Mouse (Mus musculus) lung, embryonic 16.5 days (tissue): ENCODE data around the gene Spdef. TPM values are rescaled to one million over a fixed set of nuclear protein-coding genes. Genes with fewer than 3 reads are reported as not detected.

Experiments
- ATAC-seq: fragments of 200-750 bp; cut with Nextera tagmentation; 2 replicates; pipeline ENCODE4 v1.8.0; 2017; ENCODE audit warnings: low read depth, mild to moderate bottlenecking, moderate library complexity
- H3K27ac ChIP-seq: fragments of 300-500 bp; sonication (generic); 2 replicates; pipeline ENCODE4 v1.5.1; 2014; ENCODE audit warnings: mild to moderate bottlenecking, control low read depth, low read length
- H3K27me3 ChIP-seq: fragments of 300-500 bp; sonication (generic); 2 replicates; pipeline ENCODE4 v1.6.1; 2014; ENCODE audit warnings: low read depth, low read length, mixed read lengths; ENCODE audit not compliant: control insufficient read depth, insufficient read depth
- H3K36me3 ChIP-seq: fragments of 300-500 bp; sonication (generic); 2 replicates; pipeline ENCODE4 v1.6.1; 2014; ENCODE audit warnings: low read length; ENCODE audit not compliant: control insufficient read depth, insufficient read depth
- H3K4me1 ChIP-seq: fragments of 300-500 bp; sonication (generic); replicated peaks from 2 replicates; pipeline ENCODE4 v1.6.1; 2014; ENCODE audit warnings: low read length, mixed read lengths; ENCODE audit not compliant: control insufficient read depth, insufficient read depth
- H3K4me2 ChIP-seq: fragments of 300-500 bp; sonication (generic); 2 replicates; pipeline ENCODE4 v1.6.1; 2014; ENCODE audit warnings: low read depth, low read length, control low read depth
- H3K4me3 ChIP-seq: fragments of 300-500 bp; sonication (generic); 2 replicates; pipeline ENCODE4 v1.5.1; 2014; ENCODE audit warnings: mild to moderate bottlenecking, low read length, control low read depth
- H3K9ac ChIP-seq: fragments of 300-500 bp; sonication (generic); 2 replicates; pipeline ENCODE4 v1.6.1; 2014; ENCODE audit warnings: low read length, control low read depth
- H3K9me3 ChIP-seq: fragments of 300-500 bp; sonication (generic); 2 replicates; pipeline ENCODE4 v1.6.1; 2016; ENCODE audit warnings: low read length; ENCODE audit not compliant: control insufficient read depth
- WGBS: fragments of 180-500 bp; shearing (Covaris S2); extraction: QIAGEN DNeasy Blood & Tissue Kit; methylation state at CpG from one replicate; pipeline ENCODE4 v1.1.7; 2014; 5-methylcytosine and 5-hydroxymethylcytosine counted together
- polyA plus RNA-seq: library from polyadenylated mRNA; unstranded; fragments of >200 nt; fragmentation: Nextera tagmentation; extraction: Ambion mirVana; gene quantifications from 2 replicates; pipeline ENCODE4 v1.2.1, GENCODE M21; 2015

The Spdef gene
- polyA plus RNA-seq, 1 experiment from 2014 or later: 2.4 TPM

DNA sequence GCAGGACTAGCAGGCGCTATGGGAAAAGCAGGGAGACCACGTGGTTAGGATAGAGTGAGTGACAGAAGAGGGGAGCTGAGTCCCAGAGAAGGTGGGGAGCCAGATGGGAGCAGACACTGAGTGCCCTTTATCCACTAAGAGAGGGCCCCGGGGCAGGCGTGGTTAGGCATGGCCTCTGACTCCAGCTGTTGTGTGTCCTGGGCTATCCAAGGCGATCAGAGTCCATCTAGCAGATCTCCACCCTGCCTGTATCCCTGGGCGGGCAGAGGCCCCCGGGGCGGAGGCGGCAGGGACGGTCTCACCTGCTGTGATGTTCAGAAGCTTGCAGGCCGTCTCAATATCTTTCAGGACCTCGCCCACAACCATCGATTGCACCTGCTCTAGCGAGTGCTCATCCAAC is 9.1 kb downstream of the Spdef start:
- H3K36me3 ChIP-seq: no peaks in the 10 kb centered on the region
- H3K27ac ChIP-seq: no peak overlapping the region
- ATAC-seq: no peak
- H3K4me2 ChIP-seq: no peak overlapping the region
- no peaks in the 10 kb centered on the region for H3K4me1 ChIP-seq
- H3K4me3 ChIP-seq: no peak overlapping the region
- no peak overlapping the region for H3K9ac ChIP-seq
- no peaks in the 10 kb centered on the region for H3K27me3 ChIP-seq
- 68% methylated on average over 14 of the region's 14 CpGs for WGBS
- H3K9me3 ChIP-seq: no peaks in the 10 kb centered on the region

DNA sequence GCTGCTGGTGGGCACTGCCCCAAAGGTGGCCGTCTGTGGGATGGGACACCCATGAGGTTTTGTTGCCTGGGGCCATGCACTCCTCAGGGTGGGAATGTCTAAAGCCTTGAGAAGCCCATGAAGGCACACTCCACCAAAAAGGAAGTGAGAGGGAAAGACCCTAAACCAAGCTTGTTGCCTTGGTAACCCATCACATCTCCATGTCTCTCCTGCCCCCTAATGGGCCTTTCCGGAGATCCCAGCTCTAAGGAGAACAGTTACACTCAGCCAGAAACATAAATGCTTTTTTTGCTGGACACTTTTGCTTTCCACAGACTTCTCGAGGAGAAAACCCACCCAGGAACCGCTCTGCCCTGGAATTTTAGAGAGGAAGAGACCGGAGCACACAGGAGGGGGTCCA is 10.5 kb downstream of the Spdef start:
- Histone ChIP-seq H3K4me2 (no peak overlapping the region), H3K4me1 (no peaks in the 10 kb centered on the region), H3K4me3 (no peak overlapping the region), H3K27ac (no peak overlapping the region), H3K27me3 (no peaks in the 10 kb centered on the region), H3K9ac (no peak overlapping the region), H3K36me3 (no peaks in the 10 kb centered on the region), H3K9me3 (no peaks in the 10 kb centered on the region)
- WGBS: 53% methylated on average over 5 of the region's 5 CpGs
- no peak for ATAC-seq

DNA sequence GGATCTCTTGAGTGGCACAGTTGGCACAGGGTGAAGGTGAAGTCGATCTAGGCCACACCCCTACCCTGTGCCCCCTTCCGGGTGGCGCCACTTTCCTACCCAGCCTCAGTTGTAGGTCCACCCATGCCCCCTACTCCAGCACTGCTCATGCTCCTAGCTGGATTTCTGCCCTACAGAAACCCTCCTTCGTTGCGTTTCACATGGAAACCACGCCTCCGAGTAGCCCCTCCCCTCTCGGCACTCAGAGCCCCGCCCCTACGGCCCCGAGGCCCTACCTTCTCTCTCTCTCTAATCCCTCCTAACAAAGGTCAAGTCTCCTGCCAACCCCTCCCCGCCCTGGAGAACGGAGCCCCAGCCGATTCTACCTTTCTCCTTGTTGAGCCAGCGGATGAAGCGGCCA is 12.0 kb downstream of the Spdef start:
- peak overlapping the region; percentile 36; the same call in 1 of the 2 replicates for H3K9ac ChIP-seq
- ATAC-seq: peak; percentile 36

DNA sequence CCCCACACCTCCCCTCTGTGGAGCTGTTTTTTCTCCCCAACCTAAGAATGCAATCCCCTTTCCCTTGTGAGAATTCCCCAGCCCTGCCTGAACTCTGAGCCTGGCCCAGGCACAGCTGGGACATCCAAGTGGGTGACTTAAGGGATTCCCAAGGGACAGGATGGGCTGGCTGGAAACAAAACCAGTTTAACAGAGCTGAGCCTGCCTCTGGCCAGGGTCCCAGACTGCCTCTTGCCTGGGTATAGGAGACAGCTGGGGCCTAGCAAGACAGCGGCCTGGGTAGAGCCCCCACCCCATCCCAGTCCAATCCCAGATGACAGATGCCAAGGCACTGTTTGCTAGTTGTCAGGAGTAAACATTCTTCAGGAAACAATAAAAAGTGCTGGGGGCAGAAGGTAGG is 15.9 kb downstream of the Spdef start:
- no peak overlapping the region for H3K4me3 ChIP-seq
- peaks cover 7% of the 10 kb centered on the region for H3K4me1 ChIP-seq
- no peak overlapping the region for H3K9ac ChIP-seq
- H3K9me3 ChIP-seq: no peaks in the 10 kb centered on the region
- no peak overlapping the region for H3K4me2 ChIP-seq
- H3K27ac ChIP-seq: no peak overlapping the region
- no peaks in the 10 kb centered on the region for H3K36me3 ChIP-seq
- 40% methylated on average over 1 of the region's 1 CpGs for WGBS
- ATAC-seq: peak; percentile 59
- H3K27me3 ChIP-seq: no peaks in the 10 kb centered on the region

More for the DNA sequence above, 12.0 kb downstream of the Spdef start:
- H3K4me2 ChIP-seq: peak overlapping the region; percentile 40
- no peaks in the 10 kb centered on the region for H3K36me3 ChIP-seq
- H3K4me3 ChIP-seq: peak overlapping the region; percentile 37
- no peaks in the 10 kb centered on the region for H3K9me3 ChIP-seq
- whole genome bisulfite sequencing: 5% methylated on average over 16 of the region's 16 CpGs
- no peaks in the 10 kb centered on the region for H3K4me1 ChIP-seq
- no peaks in the 10 kb centered on the region for H3K27me3 ChIP-seq
- H3K27ac ChIP-seq: no peak overlapping the region

DNA sequence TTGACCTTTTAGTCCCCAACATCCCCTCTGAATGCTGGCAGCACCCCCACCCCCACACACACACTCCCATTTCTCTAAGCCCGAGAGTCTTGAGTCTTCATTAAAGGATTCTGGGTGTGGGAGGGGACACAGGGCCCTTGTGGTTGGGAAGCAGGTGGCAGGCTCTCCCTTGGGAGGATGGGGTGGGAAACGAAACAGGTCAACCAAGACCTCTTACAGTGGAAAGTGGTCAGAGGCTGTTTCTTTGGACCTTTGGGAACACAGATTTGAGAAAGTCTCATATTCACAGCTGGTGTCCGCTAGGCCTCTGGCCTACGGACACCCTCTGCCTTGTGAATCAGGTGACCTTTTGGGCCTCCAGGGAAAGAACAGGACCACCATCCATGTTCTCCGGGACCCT is 19.1 kb downstream of the Spdef start:
- ATAC-seq: no peak
- H3K4me3 ChIP-seq: no peak overlapping the region
- H3K27me3 ChIP-seq: no peaks in the 10 kb centered on the region; the same call in 1 of the 2 replicates
- no peaks in the 10 kb centered on the region for H3K9me3 ChIP-seq
- no peaks in the 10 kb centered on the region for H3K36me3 ChIP-seq
- no peak overlapping the region for H3K27ac ChIP-seq
- no peak overlapping the region for H3K9ac ChIP-seq
- peaks cover 7% of the 10 kb centered on the region for H3K4me1 ChIP-seq
- 74% methylated on average over 5 of the region's 5 CpGs for WGBS
- H3K4me2 ChIP-seq: no peak overlapping the region

DNA sequence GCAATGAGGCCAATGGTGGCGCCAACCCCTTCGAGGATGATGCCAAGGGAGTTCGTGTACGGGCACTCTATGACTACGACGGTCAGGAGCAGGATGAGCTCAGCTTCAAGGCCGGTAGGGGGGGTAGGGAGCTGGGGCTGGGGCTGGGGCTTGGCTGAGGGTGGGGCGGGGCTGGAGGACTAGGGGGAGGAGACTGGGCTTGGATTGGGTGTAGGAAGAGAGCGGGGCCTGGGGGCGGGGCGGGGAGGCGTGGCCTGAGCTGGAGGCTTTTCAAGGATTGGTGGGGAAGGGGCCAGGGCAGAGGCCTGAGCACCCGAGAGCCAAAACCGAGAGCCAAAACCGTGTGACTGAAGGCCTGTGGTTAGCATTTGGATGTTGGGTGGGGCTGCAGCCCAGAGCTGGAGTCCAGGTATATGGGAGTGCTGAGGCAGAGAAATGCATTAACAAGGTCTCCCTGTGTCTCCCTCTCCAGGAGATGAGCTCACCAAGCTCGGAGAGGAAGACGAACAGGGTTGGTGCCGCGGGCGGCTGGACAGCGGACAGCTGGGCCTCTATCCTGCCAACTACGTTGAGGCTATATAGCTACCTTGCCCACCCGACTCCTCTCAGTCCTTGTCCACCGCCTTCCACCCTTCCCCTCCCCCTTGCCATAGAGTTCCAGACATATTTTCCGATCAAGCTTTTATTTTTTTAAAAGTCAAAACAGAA is 20.6 kb downstream of the Spdef start:
- Histone ChIP-seq H3K4me2 (peak overlapping the region; percentile 66), H3K4me1 (peaks cover 7% of the 10 kb centered on the region), H3K27me3 (no peaks in the 10 kb centered on the region; the same call in 1 of the 2 replicates), H3K9me3 (no peaks in the 10 kb centered on the region), H3K9ac (peak overlapping the region; percentile 52), H3K27ac (no peak overlapping the region), H3K36me3 (no peaks in the 10 kb centered on the region), H3K4me3 (peak overlapping the region; percentile 44)
- WGBS: 1% methylated on average over 25 of the region's 25 CpGs
- ATAC-seq: peak; percentile 94

DNA sequence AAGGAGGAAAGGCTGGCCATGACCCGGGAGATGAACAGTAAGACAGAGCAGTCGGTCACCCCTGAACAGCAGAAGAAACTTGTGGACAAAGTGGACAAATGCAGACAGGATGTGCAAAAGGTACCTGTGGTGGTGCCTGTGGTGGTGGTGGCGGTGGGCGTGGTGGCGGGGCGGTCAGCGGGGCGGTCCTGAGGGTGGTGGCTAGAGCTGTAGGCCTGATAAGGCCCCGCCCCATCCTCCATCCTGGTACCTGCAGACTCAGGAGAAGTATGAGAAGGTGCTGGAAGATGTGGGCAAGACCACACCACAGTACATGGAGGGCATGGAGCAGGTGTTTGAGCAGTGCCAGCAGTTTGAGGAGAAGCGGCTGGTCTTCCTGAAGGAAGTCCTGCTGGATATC is 23.1 kb downstream of the Spdef start:
- Histone ChIP-seq H3K9ac (no peak overlapping the region), H3K9me3 (no peaks in the 10 kb centered on the region), H3K4me3 (no peak overlapping the region), H3K4me1 (peaks cover 15% of the 10 kb centered on the region), H3K4me2 (no peak overlapping the region), H3K27me3 (no peaks in the 10 kb centered on the region; the same call in 1 of the 2 replicates), H3K27ac (no peak overlapping the region), H3K36me3 (no peaks in the 10 kb centered on the region)
- no peak for ATAC-seq
- WGBS: 39% methylated on average over 10 of the region's 10 CpGs

DNA sequence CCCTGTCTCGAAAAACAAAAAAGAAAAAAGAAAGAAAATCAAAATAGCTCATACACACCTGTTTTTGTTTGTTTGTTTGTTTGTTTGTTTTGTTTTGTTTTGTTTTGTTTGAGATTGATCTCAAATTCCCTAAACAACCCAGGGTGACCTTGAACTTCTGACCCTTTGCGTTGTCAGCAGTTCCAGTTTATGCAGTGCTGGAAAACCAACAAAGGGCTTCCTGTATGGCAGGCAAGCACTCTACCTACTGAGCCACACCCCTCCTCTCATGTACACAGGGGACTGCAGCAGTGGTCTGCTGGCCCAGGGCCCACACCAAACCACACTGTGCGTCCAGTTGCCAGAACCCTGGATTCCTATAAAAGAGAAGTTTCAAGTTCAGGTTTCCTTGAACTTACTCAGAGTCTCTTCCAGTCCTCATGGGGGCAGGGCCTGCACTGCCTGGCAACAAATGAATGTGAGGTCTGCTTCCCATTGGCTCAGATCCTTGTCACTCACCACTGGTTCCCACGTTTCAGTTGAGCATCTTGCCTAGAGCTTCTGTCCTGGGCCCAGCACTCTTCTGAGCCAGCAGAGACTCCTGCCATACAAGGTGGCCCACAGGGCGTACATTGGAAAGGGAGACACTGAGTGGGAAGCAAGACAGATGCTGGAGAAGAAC is 24.7 kb downstream of the Spdef start:
- Histone ChIP-seq H3K4me1 (peaks cover 15% of the 10 kb centered on the region), H3K27ac (no peak overlapping the region), H3K9ac (no peak overlapping the region), H3K36me3 (no peaks in the 10 kb centered on the region), H3K9me3 (no peaks in the 10 kb centered on the region; the same call in 1 of the 2 replicates), H3K4me3 (no peak overlapping the region), H3K4me2 (no peak overlapping the region), H3K27me3 (no peaks in the 10 kb centered on the region; the same call in 1 of the 2 replicates)
- ATAC-seq: no peak
- 46% methylated on average over 5 of the region's 5 CpGs for WGBS

DNA sequence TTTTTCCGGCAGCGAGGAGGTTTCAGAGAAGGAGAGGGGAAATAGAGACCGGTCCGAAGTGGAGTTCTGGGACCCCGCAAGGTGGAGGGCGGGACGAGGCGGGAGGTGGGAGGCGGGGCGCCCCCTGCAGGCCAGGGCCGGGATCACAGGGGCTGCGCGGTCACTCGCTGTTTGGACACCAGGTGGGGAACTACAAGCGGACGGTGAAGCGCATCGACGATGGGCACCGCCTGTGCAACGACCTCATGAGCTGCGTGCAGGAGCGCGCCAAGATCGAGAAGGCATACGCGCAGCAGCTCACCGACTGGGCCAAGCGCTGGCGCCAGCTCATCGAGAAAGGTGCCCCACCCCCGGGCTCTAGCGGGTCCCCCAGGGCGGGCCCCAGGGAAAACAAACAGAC is 26.2 kb downstream of the Spdef start:
- Histone ChIP-seq H3K27ac (no peak overlapping the region), H3K4me3 (peak overlapping the region; percentile 43), H3K9me3 (no peaks in the 10 kb centered on the region; the same call in 1 of the 2 replicates), H3K27me3 (no peaks in the 10 kb centered on the region; the same call in 1 of the 2 replicates), H3K36me3 (no peaks in the 10 kb centered on the region), H3K4me2 (peak overlapping the region; percentile 76), H3K4me1 (peaks cover 8% of the 10 kb centered on the region; the same call in 1 of the 2 replicates), H3K9ac (peak overlapping the region; percentile 53)
- peak; percentile 58 for ATAC-seq
- WGBS: under 1% methylated on average over 34 of the region's 34 CpGs
